Mouse (Mus musculus): Measurements from ENCODE around the gene Dlgap4. TPM values are rescaled to one million over a fixed set of nuclear protein-coding genes. Genes with fewer than 3 reads are reported as not detected.
A peak's percentile ranks its signal among the peaks of the same experiment; 100 is the strongest.
"Not testable (repeated sequence)": the region's sequence is repeated elsewhere in the genome, so short reads cannot be mapped to it uniquely, and the experiment has no call there.

Gene Dlgap4
- polyA plus RNA-seq, 1 experiment, result 47.1 TPM

DNA sequence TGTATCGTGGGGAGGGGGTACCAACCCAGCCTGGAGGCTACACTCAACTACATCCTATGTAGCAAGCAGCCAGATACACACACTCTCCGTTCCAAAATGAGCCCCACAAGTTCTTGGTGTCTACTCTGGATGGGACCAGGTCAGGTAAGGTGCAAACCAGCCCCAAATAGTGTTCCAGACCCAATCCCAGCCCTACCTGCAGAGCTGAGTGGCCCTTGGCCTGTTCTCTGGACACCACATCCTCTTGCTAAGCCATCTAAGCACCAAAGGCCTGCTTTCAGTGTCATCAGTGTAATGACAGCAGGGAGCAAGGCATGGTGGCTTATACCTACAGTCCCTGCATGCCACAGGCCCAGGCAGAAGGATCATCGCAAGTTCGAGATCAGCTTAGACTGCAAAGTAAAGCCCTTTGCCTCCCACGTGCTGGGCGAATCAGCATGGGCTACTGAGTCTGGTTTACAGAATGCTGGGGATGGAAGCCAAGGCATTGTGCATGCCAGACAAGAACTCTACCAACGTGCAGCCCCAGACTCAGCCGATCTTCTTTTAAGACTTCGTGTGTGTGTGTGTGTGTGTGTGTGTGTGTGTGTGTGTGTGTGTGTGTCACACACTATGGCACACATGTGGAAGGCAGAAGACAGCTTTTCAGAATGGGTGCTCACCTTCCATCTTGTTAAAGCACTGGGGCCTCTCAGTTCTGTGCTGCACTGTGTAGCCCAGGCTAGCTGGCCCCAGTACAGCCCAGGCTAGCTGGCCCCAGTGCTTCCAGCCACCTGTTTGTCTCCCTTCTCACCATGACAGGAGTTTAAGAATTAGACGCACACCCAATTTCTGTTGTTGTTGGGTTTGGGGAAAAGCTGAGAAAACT lies 169.2 kb downstream of the Dlgap4 start:
- H3K27ac ChIP-seq (ENCODE audit: insufficient read depth, low read depth, low read length), result no peak overlapping the region
- TF ChIP-seq CTCF (IDR thresholded peaks at IDR 0.05; ENCODE audit: extremely low read depth, insufficient read length, insufficient replicate concordance, low read depth, low read length) (no peak), POLR2A (IDR thresholded peaks at IDR 0.05; ENCODE audit: low read depth, low read length) (no peak)
- H3K4me1 ChIP-seq (ENCODE audit: control insufficient read depth, insufficient read depth, insufficient read length, low read length), result peaks cover 7% of the 10 kb centered on the region; the same call in 1 of the 2 replicates
- 73% methylated on average over 10 of the region's 10 CpGs for WGBS
- no peak overlapping the region for H3K4me3 ChIP-seq (ENCODE audit: low read depth, low read length)
- no peaks in the 10 kb centered on the region for H3K27me3 ChIP-seq (ENCODE audit: control insufficient read depth, insufficient read depth, low read length)
- no peaks in the 10 kb centered on the region for H3K36me3 ChIP-seq (ENCODE audit: control insufficient read depth, insufficient read depth, low read length)

DNA sequence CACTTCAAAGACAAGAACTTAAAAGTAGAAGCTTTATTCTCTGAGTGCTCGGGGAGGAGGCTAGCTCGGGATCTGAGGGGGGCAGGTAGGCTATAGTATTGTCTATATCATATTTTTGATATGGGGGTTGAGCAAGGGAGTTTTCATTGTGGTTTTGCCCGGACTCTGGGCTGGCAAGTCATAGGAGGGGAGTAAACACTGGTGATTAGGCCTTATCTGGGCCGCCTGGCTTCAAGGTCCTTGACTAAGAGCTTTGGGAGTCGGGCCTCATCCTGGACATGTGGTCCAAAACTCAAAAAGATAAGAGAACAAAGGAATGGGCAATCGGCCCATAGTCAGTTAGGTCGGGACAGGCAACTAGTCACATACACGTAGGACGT lies 169.8 kb downstream of the Dlgap4 start:
- TF ChIP-seq POLR2A (IDR thresholded peaks at IDR 0.05; ENCODE audit: low read depth, low read length) (no peak), CTCF (IDR thresholded peaks at IDR 0.05; ENCODE audit: extremely low read depth, insufficient read length, insufficient replicate concordance, low read depth, low read length) (no peak)
- H3K4me3 ChIP-seq (ENCODE audit: low read depth, low read length), result no peak overlapping the region
- WGBS, result 23% methylated on average over 9 of the region's 9 CpGs
- H3K4me1 ChIP-seq (ENCODE audit: control insufficient read depth, insufficient read depth, insufficient read length, low read length), result peaks cover 7% of the 10 kb centered on the region; the same call in 1 of the 2 replicates
- no peaks in the 10 kb centered on the region for H3K27me3 ChIP-seq (ENCODE audit: control insufficient read depth, insufficient read depth, low read length)
- H3K36me3 ChIP-seq (ENCODE audit: control insufficient read depth, insufficient read depth, low read length), result no peaks in the 10 kb centered on the region
- H3K27ac ChIP-seq (ENCODE audit: insufficient read depth, low read depth, low read length), result no peak overlapping the region

DNA sequence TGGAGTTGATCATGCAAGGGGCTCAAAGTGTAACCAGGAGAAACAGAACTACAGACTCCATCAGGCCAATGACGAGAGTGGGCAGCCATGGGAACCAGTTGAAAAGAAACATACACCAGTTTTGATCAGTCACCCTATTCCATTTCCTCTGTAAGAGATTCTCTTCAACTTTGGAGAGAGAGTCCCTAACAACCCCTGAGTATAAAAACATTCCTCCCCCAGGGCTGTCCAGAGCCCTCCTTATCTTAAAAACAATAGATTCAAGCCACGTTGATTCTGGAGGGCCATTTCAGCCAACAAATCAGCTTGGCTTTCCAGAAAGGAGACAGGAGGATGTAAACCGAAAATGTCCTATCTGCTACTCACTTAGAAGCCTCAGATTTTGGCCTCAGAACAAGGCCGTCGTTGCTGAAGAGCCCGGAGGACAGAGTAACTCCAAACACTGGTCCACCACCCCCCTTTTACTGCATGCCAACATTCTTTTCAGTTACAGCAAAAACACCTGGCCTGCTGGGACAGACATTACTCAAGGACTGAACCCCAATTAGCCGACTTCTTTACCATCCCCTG lies 170.6 kb downstream of the Dlgap4 start:
- H3K4me3 ChIP-seq (ENCODE audit: low read depth, low read length), result no peak overlapping the region
- 26% methylated on average over 7 of the region's 7 CpGs for WGBS
- H3K36me3 ChIP-seq (ENCODE audit: control insufficient read depth, insufficient read depth, low read length), result no peaks in the 10 kb centered on the region
- H3K27me3 ChIP-seq (ENCODE audit: control insufficient read depth, insufficient read depth, low read length), result no peaks in the 10 kb centered on the region
- H3K27ac ChIP-seq (ENCODE audit: insufficient read depth, low read depth, low read length), result no peak overlapping the region
- peaks cover 7% of the 10 kb centered on the region; the same call in 1 of the 2 replicates for H3K4me1 ChIP-seq (ENCODE audit: control insufficient read depth, insufficient read depth, insufficient read length, low read length)
- TF ChIP-seq CTCF (IDR thresholded peaks at IDR 0.05; ENCODE audit: extremely low read depth, insufficient read length, insufficient replicate concordance, low read depth, low read length), result no peak
- TF ChIP-seq POLR2A (IDR thresholded peaks at IDR 0.05; ENCODE audit: low read depth, low read length), result no peak

DNA sequence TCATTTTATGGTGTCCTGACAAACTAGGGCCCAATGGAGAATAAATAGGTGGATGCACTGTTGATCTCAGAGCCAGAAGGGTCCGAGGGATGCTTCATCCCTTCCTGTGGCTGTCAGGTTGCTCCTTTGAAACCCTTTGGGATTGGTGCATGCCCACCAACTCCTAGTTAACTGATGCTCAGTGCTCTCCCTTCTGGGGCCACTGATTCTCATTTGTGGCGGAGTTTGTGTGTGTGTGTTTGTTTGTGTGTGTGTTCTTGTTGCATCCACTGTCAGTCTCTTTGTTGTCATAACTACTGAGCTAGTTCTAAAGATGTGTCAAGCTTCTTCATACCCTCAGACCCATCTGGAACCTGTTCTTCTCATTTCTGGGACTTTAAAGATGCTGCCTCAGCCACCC lies 171.4 kb downstream of the Dlgap4 start:
- H3K4me1 ChIP-seq (ENCODE audit: control insufficient read depth, insufficient read depth, insufficient read length, low read length), result peaks cover 7% of the 10 kb centered on the region; the same call in 1 of the 2 replicates
- no peaks in the 10 kb centered on the region for H3K36me3 ChIP-seq (ENCODE audit: control insufficient read depth, insufficient read depth, low read length)
- 89% methylated on average over 2 of the region's 2 CpGs for WGBS
- H3K27ac ChIP-seq (ENCODE audit: insufficient read depth, low read depth, low read length), result no peak overlapping the region
- H3K4me3 ChIP-seq (ENCODE audit: low read depth, low read length), result no peak overlapping the region
- TF ChIP-seq CTCF (IDR thresholded peaks at IDR 0.05; ENCODE audit: extremely low read depth, insufficient read length, insufficient replicate concordance, low read depth, low read length) (no peak), POLR2A (IDR thresholded peaks at IDR 0.05; ENCODE audit: low read depth, low read length) (no peak)
- no peaks in the 10 kb centered on the region for H3K27me3 ChIP-seq (ENCODE audit: control insufficient read depth, insufficient read depth, low read length)

DNA sequence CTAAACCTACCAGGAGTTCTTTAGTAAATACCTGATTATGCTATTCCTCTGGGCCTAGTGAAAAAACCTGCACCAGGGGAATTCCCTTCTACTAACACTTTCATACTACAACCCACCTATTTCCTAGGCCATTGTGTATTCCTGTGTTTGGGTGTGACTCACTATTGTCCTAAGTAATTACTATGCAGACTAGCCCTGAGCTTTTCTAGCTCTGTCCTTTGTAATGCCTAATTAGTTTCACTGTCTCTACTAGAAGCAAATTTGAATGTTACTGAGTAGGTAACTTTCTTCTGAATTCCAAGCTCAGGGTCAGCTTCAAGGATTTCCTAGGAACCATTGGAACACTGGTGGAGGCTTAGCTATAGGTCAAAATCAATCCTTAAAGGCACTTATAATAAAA lies 172.9 kb downstream of the Dlgap4 start:
- H3K27ac ChIP-seq (ENCODE audit: insufficient read depth, low read depth, low read length); H3K4me3 ChIP-seq (ENCODE audit: low read depth, low read length); H3K27me3 ChIP-seq (ENCODE audit: control insufficient read depth, insufficient read depth, low read length): not testable (repeated sequence)

DNA sequence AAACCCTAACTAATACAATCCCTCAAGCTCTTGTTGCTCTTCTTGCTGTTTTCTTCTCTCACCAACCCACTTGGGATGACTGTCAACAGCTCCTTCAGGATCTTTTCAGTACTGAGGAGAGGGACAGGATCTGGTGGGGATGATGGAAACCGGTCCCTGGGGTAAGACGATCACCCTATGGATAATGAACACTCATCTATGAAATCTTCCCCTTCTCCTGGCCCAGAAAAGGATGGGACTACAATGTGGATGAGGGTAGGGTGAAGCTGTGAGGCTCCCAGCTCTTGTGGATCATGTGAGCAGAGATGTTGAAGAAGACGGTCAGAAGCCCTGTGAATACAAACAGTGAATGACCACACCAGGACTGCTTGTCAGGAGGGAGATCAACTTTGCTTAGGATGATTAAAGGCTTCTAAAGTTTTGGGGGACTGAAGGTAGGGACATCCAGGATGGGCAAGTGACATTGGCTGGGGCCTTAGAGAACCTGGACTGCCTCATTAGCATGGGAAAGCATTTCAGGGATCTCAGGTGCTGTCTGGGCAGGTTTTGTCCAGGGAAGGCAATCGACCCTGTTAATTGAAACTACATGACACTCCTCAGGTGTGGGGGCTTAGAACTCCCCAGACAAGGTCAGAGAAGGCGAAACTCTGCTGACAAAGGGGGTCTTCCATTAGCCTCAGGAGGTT lies 173.7 kb downstream of the Dlgap4 start:
- WGBS, result 90% methylated on average over 5 of the region's 5 CpGs
- H3K4me3 ChIP-seq (ENCODE audit: low read depth, low read length), result no peak overlapping the region
- no peaks in the 10 kb centered on the region for H3K27me3 ChIP-seq (ENCODE audit: control insufficient read depth, insufficient read depth, low read length)
- no peak overlapping the region for H3K27ac ChIP-seq (ENCODE audit: insufficient read depth, low read depth, low read length)
- no peaks in the 10 kb centered on the region for H3K36me3 ChIP-seq (ENCODE audit: control insufficient read depth, insufficient read depth, low read length)
- TF ChIP-seq POLR2A (IDR thresholded peaks at IDR 0.05; ENCODE audit: low read depth, low read length) (no peak), CTCF (IDR thresholded peaks at IDR 0.05; ENCODE audit: extremely low read depth, insufficient read length, insufficient replicate concordance, low read depth, low read length) (no peak)
- H3K4me1 ChIP-seq (ENCODE audit: control insufficient read depth, insufficient read depth, insufficient read length, low read length), result peaks cover 6% of the 10 kb centered on the region; the same call in 1 of the 2 replicates

More for the DNA sequence above, 172.9 kb downstream of the Dlgap4 start:
- H3K36me3 ChIP-seq (ENCODE audit: control insufficient read depth, insufficient read depth, low read length); H3K4me1 ChIP-seq (ENCODE audit: control insufficient read depth, insufficient read depth, insufficient read length, low read length): not testable (repeated sequence)

DNA sequence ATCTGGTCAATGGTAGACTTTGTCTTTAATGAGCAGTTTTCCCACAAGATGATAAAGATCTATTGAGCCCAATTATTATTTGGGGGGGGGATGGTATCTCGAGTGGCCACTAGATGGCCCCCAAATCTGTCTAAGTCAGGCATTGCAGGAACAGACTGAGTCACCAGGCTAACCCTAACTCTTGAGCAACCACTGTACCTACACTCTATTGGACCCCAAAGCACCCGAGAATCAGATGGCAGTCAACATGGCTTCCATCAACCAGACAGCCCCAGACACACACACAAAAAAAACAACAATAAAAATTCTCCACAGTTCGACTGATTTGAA lies 174.2 kb downstream of the Dlgap4 start:
- no peak overlapping the region for H3K27ac ChIP-seq (ENCODE audit: insufficient read depth, low read depth, low read length)
- WGBS, result 50% methylated on average over 3 of the region's 3 CpGs
- TF ChIP-seq CTCF (IDR thresholded peaks at IDR 0.05; ENCODE audit: extremely low read depth, insufficient read length, insufficient replicate concordance, low read depth, low read length) (peak; percentile 30; the same call in 1 of the 2 replicates), POLR2A (IDR thresholded peaks at IDR 0.05; ENCODE audit: low read depth, low read length) (no peak)
- peaks cover 4% of the 10 kb centered on the region; the same call in 1 of the 2 replicates for H3K4me1 ChIP-seq (ENCODE audit: control insufficient read depth, insufficient read depth, insufficient read length, low read length)
- H3K4me3 ChIP-seq (ENCODE audit: low read depth, low read length), result no peak overlapping the region
- H3K27me3 ChIP-seq (ENCODE audit: control insufficient read depth, insufficient read depth, low read length), result no peaks in the 10 kb centered on the region
- H3K36me3 ChIP-seq (ENCODE audit: control insufficient read depth, insufficient read depth, low read length), result no peaks in the 10 kb centered on the region

Data from small intestine, adult 2 months (tissue).